In genomic region chr6:29864926-29865325, GRCm38 (mm10) we compare ENCODE assay signal across 21 mouse cellular contexts. TPM values are rescaled to one million over a fixed set of nuclear protein-coding genes. Genes with fewer than 3 reads are reported as not detected.
A peak's percentile ranks its signal among the peaks of the same experiment; 100 is the strongest.
DNase-seq lines count a peak whose midpoint lies in the region; ATAC-seq lines count a peak whose summit lies in the region.
"Had no signal": no experiment of that assay in that cellular context is flagged by ENCODE, and none has a peak within 500 bp of the region (broad histone marks: within the 10 kb centered on the region; RNA-seq: fewer than 3 reads in every experiment).

No protein-coding gene starts in this region.

- intact Hi-C loops in left cerebral cortex, postnatal 36 days (cut with DNase I), result no loop called here

- ATAC-seq in intestine, embryonic 14.5 days (replicated peaks; ENCODE audit: low FRiP score, low TSS enrichment, low read depth), result peak; percentile 60; the same call in 1 of the 2 replicates
- ATAC-seq in intestine, embryonic 16.5 days, result peak; percentile 85
- ATAC-seq: activated CD4-positive, CD25-positive, alpha-beta regulatory T cell, adult 4 months; forebrain, embryonic 13.5 days; forebrain, embryonic 15.5 days; Patski had no signal

- no peak overlapping the region for H3K9ac ChIP-seq in intestine, embryonic 14.5 days (ENCODE audit: low read length)
- H3K9ac ChIP-seq in intestine, embryonic 16.5 days (ENCODE audit: low read depth, low read length), result no peak overlapping the region
- H3K9ac ChIP-seq: embryonic facial prominence, embryonic 12.5 days; forebrain, embryonic 13.5 days; forebrain, embryonic 15.5 days had no signal

- no peaks in the 10 kb centered on the region for H3K27me3 ChIP-seq in intestine, embryonic 14.5 days (replicated peaks; ENCODE audit: control insufficient read depth, insufficient read depth, low read length)
- no peaks in the 10 kb centered on the region for H3K27me3 ChIP-seq in intestine, embryonic 16.5 days (replicated peaks; ENCODE audit: control insufficient read depth, insufficient read depth, low read length)
- H3K27me3 ChIP-seq: embryonic facial prominence, embryonic 12.5 days; forebrain, embryonic 13.5 days; forebrain, embryonic 15.5 days; Patski had no signal

- no peak overlapping the region for H3K4me3 ChIP-seq in intestine, embryonic 14.5 days (ENCODE audit: low read depth, low read length)
- H3K4me3 ChIP-seq in intestine, embryonic 16.5 days (ENCODE audit: low read length), result no peak overlapping the region
- H3K4me3 ChIP-seq: embryonic facial prominence, embryonic 10.5 days; embryonic facial prominence, embryonic 12.5 days; forebrain, embryonic 13.5 days; forebrain, embryonic 15.5 days had no signal

- 85% methylated on average over 2 of the region's 2 CpGs for WGBS in intestine, embryonic 14.5 days
- 66% methylated on average over 2 of the region's 2 CpGs for WGBS in intestine, embryonic 16.5 days

- peaks cover 5% of the 10 kb centered on the region; the same call in 1 of the 2 replicates for H3K36me3 ChIP-seq in intestine, embryonic 14.5 days (ENCODE audit: control insufficient read depth, insufficient read depth, low read length)
- peaks cover 4% of the 10 kb centered on the region for H3K36me3 ChIP-seq in intestine, embryonic 16.5 days (ENCODE audit: control insufficient read depth, insufficient read depth, low read length)
- H3K36me3 ChIP-seq: embryonic facial prominence, embryonic 12.5 days; forebrain, embryonic 15.5 days had no signal

- no peak overlapping the region for H3K27ac ChIP-seq in intestine, embryonic 14.5 days (ENCODE audit: low read depth)
- peak overlapping the region; percentile 45; the same call in 1 of the 2 replicates for H3K27ac ChIP-seq in intestine, embryonic 16.5 days (ENCODE audit: low read length)
- H3K27ac ChIP-seq: embryonic facial prominence, embryonic 10.5 days; embryonic facial prominence, embryonic 12.5 days; forebrain, embryonic 13.5 days; forebrain, embryonic 15.5 days had no signal

- no peak overlapping the region for H3K4me2 ChIP-seq in intestine, embryonic 14.5 days (ENCODE audit: low read length)
- H3K4me2 ChIP-seq in intestine, embryonic 16.5 days (ENCODE audit: low read depth, low read length), result no peak overlapping the region
- H3K4me2 ChIP-seq: embryonic facial prominence, embryonic 12.5 days; forebrain, embryonic 13.5 days; forebrain, embryonic 15.5 days had no signal

- no peaks in the 10 kb centered on the region for H3K9me3 ChIP-seq in intestine, embryonic 14.5 days (ENCODE audit: control insufficient read depth, low read length)
- peaks cover 4% of the 10 kb centered on the region; the same call in 1 of the 2 replicates for H3K9me3 ChIP-seq in intestine, embryonic 16.5 days (ENCODE audit: control insufficient read depth, low read length)
- H3K9me3 ChIP-seq: embryonic facial prominence, embryonic 10.5 days; embryonic facial prominence, embryonic 12.5 days; forebrain, embryonic 13.5 days; forebrain, embryonic 15.5 days had no signal

- no peaks in the 10 kb centered on the region for H3K4me1 ChIP-seq in intestine, embryonic 14.5 days (replicated peaks; ENCODE audit: control insufficient read depth, insufficient read depth, low read length)
- peaks cover 5% of the 10 kb centered on the region; the same call in 1 of the 2 replicates for H3K4me1 ChIP-seq in intestine, embryonic 16.5 days (ENCODE audit: control insufficient read depth, insufficient read depth, low read length)
- H3K4me1 ChIP-seq: embryonic facial prominence, embryonic 12.5 days; forebrain, embryonic 15.5 days had no signal

- peak; percentile 47 for DNase-seq in kidney, adult 9 months
- no peak for DNase-seq in kidney, adult 18-20 months
- no peak for DNase-seq in intestine, embryonic 14.5 days (ENCODE audit: low spot score)
- no peak for DNase-seq in testis, postnatal 14 days (ENCODE audit: low spot score)
- no peak for DNase-seq in right cerebral cortex, adult 18-20 months
- DNase-seq in left cerebral cortex, postnatal 36 days (ENCODE audit: low spot score in 2 of 2), result no peak
- DNase-seq: adrenal gland, adult 8-10 months; adrenal gland, postnatal 14 days; adrenal gland, postnatal 36 days; cerebellum, adult 11-12 months; cerebellum, adult 2 months; cerebellum, adult 9-10 months; cerebellum, postnatal 10 days; cerebellum, postnatal 25 days had no signal

RNA-seq across cellular contexts. Expression of gene Strip2, which starts 51.9 kb away (rescaled TPM):
- polyA plus RNA-seq in intestine, embryonic 14.5 days (2014; fragmentation: Nextera tagmentation; extraction: Ambion mirVana), result 0.47 and 0.64 TPM in 2 replicates
- 0.54 and 0.60 TPM in 2 replicates for polyA plus RNA-seq in intestine, embryonic 16.5 days (2015; fragmentation: Nextera tagmentation; extraction: Ambion mirVana)
- 10 to 100 TPM; 19.6 to 30.6 TPM for total RNA-seq in left cerebral cortex, postnatal 36 days (2021)
- polyA plus RNA-seq: activated CD4-positive, CD25-positive, alpha-beta regulatory T cell, adult 4 months had no signal
